Mouse (Mus musculus) heart, embryonic 11.5 days (tissue): ENCODE measurements around the gene 1700025G04Rik. TPM values are rescaled to one million over a fixed set of nuclear protein-coding genes. Genes with fewer than 3 reads are reported as not detected.

ENCODE experiments used
- ATAC-seq: fragments of 200-750 bp; cut with Nextera tagmentation; replicated peaks from 2 replicates; pipeline ENCODE4 v1.8.0; 2017; ENCODE audit warnings: moderate library complexity; ENCODE audit not compliant: insufficient number of reproducible peaks, low FRiP score, low TSS enrichment
- H3K27ac ChIP-seq: fragments of 300-500 bp; sonication (generic); 2 replicates; pipeline ENCODE4 v1.5.1; 2014; ENCODE audit warnings: mild to moderate bottlenecking, low read depth, low read length
- H3K27me3 ChIP-seq: fragments of 300-500 bp; sonication (generic); 2 replicates; pipeline ENCODE4 v1.6.1; 2014; ENCODE audit warnings: mild to moderate bottlenecking, low read length, mixed read lengths; ENCODE audit not compliant: control insufficient read depth, insufficient read depth
- H3K36me3 ChIP-seq: fragments of 300-500 bp; sonication (generic); 2 replicates; pipeline ENCODE4 v1.6.1; 2014; ENCODE audit warnings: mild to moderate bottlenecking, low read length, moderate library complexity, mixed read lengths; ENCODE audit not compliant: control insufficient read depth, insufficient read depth
- H3K4me1 ChIP-seq: fragments of 300-500 bp; sonication (generic); 2 replicates; pipeline ENCODE4 v1.6.1; 2014; ENCODE audit warnings: low read length; ENCODE audit not compliant: control insufficient read depth, insufficient read depth
- H3K4me2 ChIP-seq: fragments of 300-500 bp; sonication (generic); 2 replicates; pipeline ENCODE4 v1.6.1; 2014; ENCODE audit warnings: mild to moderate bottlenecking, moderate library complexity
- H3K4me3 ChIP-seq: fragments of 300-500 bp; sonication (generic); 2 replicates; pipeline ENCODE4 v1.5.1; 2014; ENCODE audit warnings: low read depth, low read length
- H3K9ac ChIP-seq: fragments of 300-500 bp; sonication (generic); 2 replicates; pipeline ENCODE4 v1.6.1; 2014; ENCODE audit warnings: mild to moderate bottlenecking, low read depth, low read length, moderate library complexity
- H3K9me3 ChIP-seq: fragments of 300-500 bp; sonication (generic); replicated peaks from 2 replicates; pipeline ENCODE4 v1.6.1; 2016; ENCODE audit warnings: low read length; ENCODE audit not compliant: control insufficient read depth
- WGBS: fragments of 180-500 bp; shearing (Covaris S2); extraction: QIAGEN DNeasy Blood & Tissue Kit; methylation state at CpG from one replicate; pipeline ENCODE4 v1.1.7; 2014; ENCODE audit not compliant: insufficient replicate concordance; 5-methylcytosine and 5-hydroxymethylcytosine counted together
- polyA plus RNA-seq: library from polyadenylated mRNA; unstranded; fragments of >200 nt; fragmentation: Nextera tagmentation; extraction: Ambion mirVana; gene quantifications from 2 replicates; pipeline ENCODE4 v1.2.1, GENCODE M21; 2014

1700025G04Rik gene
- polyA plus RNA-seq, 1 experiment from 2014 or later = 25.0 TPM

DNA sequence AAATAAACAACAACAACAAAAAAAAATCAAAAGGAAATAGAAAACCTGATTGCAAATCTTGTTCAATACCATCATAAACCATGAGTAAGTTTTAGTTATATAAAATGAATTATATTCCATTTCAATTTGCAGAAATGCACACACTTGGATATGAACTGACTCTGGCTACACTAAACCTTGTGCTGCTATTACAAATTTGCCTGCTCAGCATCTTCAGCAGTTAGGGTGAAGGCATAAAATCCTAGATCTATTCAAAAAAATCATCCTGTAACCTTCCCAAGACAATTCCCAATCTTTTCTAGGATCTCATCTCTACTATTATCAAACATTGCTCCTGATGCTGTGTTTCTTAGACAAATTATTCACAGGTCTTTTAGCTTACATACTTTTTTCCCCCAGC, 22.0 kb downstream of the 1700025G04Rik start:
- no peaks in the 10 kb centered on the region for H3K27me3 ChIP-seq
- H3K4me2 ChIP-seq = no peak overlapping the region
- H3K36me3 ChIP-seq = no peaks in the 10 kb centered on the region
- H3K4me1 ChIP-seq = 0 out of 2 replicates have a peak, but pooled peaks cover 5% of the 10 kb centered on the region
- H3K9ac ChIP-seq = no peak overlapping the region
- H3K27ac ChIP-seq = no peak overlapping the region
- H3K9me3 ChIP-seq = no peaks in the 10 kb centered on the region
- no peak overlapping the region for H3K4me3 ChIP-seq
- no peak for ATAC-seq

GRCm38 (mm10) chr1:152065527-152065926, 24.4 kb downstream of the 1700025G04Rik start:
- no peaks in the 10 kb centered on the region for H3K27me3 ChIP-seq
- WGBS = 93% methylated on average over 7 of the region's 7 CpGs
- no peak for ATAC-seq

DNA sequence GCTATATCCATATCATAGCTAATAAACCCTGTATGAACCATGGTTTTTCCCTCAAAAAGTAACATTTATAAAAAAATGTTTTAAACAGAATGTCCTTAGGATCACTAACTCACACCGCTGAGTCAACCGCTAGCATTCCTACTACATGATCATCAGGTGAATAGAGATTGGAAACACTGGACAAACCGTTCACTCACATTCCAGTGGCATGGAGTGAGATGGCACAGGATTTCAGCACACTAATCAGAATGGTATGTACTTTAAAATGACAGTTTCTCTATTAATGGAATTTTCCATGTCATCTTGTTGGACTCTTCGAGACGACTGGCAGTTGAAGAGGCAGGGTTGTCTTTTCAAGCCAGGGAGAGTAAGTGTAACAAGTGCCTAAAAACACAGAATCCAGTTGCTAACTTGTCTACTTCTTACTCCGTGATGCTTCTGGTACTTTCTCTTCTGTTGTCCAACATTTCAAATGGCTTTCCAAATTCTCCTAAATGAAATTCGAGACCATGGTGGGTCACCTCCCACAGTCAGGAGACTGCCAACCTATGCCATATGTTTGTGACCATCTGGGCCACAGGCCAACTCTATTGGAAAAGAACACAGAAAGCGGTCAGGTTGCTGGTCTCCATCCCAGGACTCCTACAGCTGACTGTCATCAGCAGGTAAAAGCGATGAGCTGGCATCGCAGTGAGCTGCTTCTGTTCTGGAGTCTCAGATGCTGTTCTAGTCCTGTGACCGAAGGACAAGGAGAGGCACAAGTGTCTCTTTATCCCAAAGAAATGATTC, 26.4 kb downstream of the 1700025G04Rik start:
- H3K9me3 ChIP-seq = no peaks in the 10 kb centered on the region
- H3K4me2 ChIP-seq = no peak overlapping the region
- no peaks in the 10 kb centered on the region for H3K27me3 ChIP-seq
- H3K36me3 ChIP-seq = no peaks in the 10 kb centered on the region
- no peak overlapping the region for H3K27ac ChIP-seq
- 81% methylated on average over 11 of the region's 11 CpGs for WGBS
- no peak overlapping the region for H3K4me3 ChIP-seq
- no peaks in the 10 kb centered on the region for H3K4me1 ChIP-seq
- H3K9ac ChIP-seq = no peak overlapping the region
- no peak for ATAC-seq

More at GRCm38 (mm10) chr1:152065527-152065926, 24.4 kb downstream of the 1700025G04Rik start:
- H3K4me2 ChIP-seq = no peak overlapping the region
- no peak overlapping the region for H3K9ac ChIP-seq
- H3K27ac ChIP-seq = no peak overlapping the region
- H3K9me3 ChIP-seq = no peaks in the 10 kb centered on the region
- no peaks in the 10 kb centered on the region for H3K36me3 ChIP-seq
- H3K4me3 ChIP-seq = no peak overlapping the region
- H3K4me1 ChIP-seq = 0 out of 2 replicates have a peak, but pooled peaks cover 4% of the 10 kb centered on the region

- Histone ChIP-seq H3K4me1 (no peaks in the 10 kb centered on the region), H3K27ac (no peak overlapping the region), H3K9ac (no peak overlapping the region), H3K4me2 (no peak overlapping the region), H3K4me3 (no peak overlapping the region), H3K9me3 (no peaks in the 10 kb centered on the region), H3K27me3 (no peaks in the 10 kb centered on the region), H3K36me3 (no peaks in the 10 kb centered on the region)
- ATAC-seq = no peak
- WGBS = 83% methylated on average over 12 of the region's 12 CpGs
Measured at GRCm38 (mm10) chr1:152061745-152062144, 28.2 kb downstream of the 1700025G04Rik start.

GRCm38 (mm10) chr1:152060265-152060664, 29.7 kb downstream of the 1700025G04Rik start:
- no peak overlapping the region for H3K4me3 ChIP-seq
- no peak overlapping the region for H3K9ac ChIP-seq
- H3K4me2 ChIP-seq = no peak overlapping the region
- no peaks in the 10 kb centered on the region for H3K4me1 ChIP-seq
- ATAC-seq = no peak
- H3K27ac ChIP-seq = no peak overlapping the region
- H3K36me3 ChIP-seq = no peaks in the 10 kb centered on the region
- no peaks in the 10 kb centered on the region for H3K9me3 ChIP-seq
- H3K27me3 ChIP-seq = no peaks in the 10 kb centered on the region
- WGBS = 80% methylated on average over 3 of the region's 3 CpGs

DNA sequence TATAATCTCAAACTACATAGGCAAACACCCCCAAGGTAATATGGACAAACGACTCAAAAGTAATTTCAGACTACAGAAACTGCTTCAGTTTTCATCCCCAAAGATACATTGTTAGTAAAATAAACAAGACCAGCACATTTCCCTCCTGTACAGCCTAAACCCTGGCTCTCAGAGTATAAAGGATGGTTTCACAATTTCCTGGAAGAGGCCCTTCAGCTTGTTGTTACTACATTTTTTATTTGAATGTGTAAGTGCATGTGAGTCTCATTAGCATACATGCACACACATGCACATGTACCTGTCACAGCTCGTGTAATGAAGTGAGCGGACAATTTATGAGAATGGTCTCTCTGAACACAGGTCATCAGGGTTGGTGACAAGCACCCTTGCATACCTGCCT, 31.1 kb downstream of the 1700025G04Rik start:
- 80% methylated on average over 3 of the region's 3 CpGs for WGBS
- no peak overlapping the region for H3K27ac ChIP-seq
- no peaks in the 10 kb centered on the region for H3K9me3 ChIP-seq
- no peak overlapping the region for H3K4me2 ChIP-seq
- H3K4me1 ChIP-seq = peaks cover 9% of the 10 kb centered on the region; the same call in 1 of the 2 replicates
- no peak overlapping the region for H3K9ac ChIP-seq
- no peaks in the 10 kb centered on the region for H3K27me3 ChIP-seq
- ATAC-seq = no peak
- H3K36me3 ChIP-seq = no peaks in the 10 kb centered on the region
- H3K4me3 ChIP-seq = no peak overlapping the region

- no peaks in the 10 kb centered on the region; the same call in 1 of the 2 replicates for H3K36me3 ChIP-seq
- peaks cover 36% of the 10 kb centered on the region for H3K4me1 ChIP-seq
- no peak overlapping the region for H3K27ac ChIP-seq
- no peak overlapping the region for H3K4me3 ChIP-seq
- H3K4me2 ChIP-seq = no peak overlapping the region
- ATAC-seq = no peak
- H3K9me3 ChIP-seq = no peaks in the 10 kb centered on the region
- H3K9ac ChIP-seq = no peak overlapping the region
- WGBS = 59% methylated on average over 5 of the region's 5 CpGs
- no peaks in the 10 kb centered on the region for H3K27me3 ChIP-seq
Measured at GRCm38 (mm10) chr1:152053112-152053511, 36.8 kb downstream of the 1700025G04Rik start.

GRCm38 (mm10) chr1:152051858-152052257, 38.1 kb downstream of the 1700025G04Rik start:
- Histone ChIP-seq H3K9ac (no peak overlapping the region), H3K9me3 (no peaks in the 10 kb centered on the region), H3K36me3 (no peaks in the 10 kb centered on the region; the same call in 1 of the 2 replicates), H3K4me2 (no peak overlapping the region), H3K4me3 (no peak overlapping the region), H3K27me3 (no peaks in the 10 kb centered on the region), H3K27ac (no peak overlapping the region), H3K4me1 (peaks cover 36% of the 10 kb centered on the region)
- 49% methylated on average over 9 of the region's 9 CpGs for WGBS
- ATAC-seq = no peak

- Histone ChIP-seq H3K36me3 (no peaks in the 10 kb centered on the region; the same call in 1 of the 2 replicates), H3K27me3 (no peaks in the 10 kb centered on the region), H3K9me3 (no peaks in the 10 kb centered on the region), H3K27ac (0 out of 2 replicates have a peak overlapping the region, but pooled peaks have one; percentile 18), H3K9ac (no peak overlapping the region), H3K4me2 (peak overlapping the region; percentile 31), H3K4me3 (no peak overlapping the region), H3K4me1 (peaks cover 34% of the 10 kb centered on the region)
- no peak for ATAC-seq
- 18% methylated on average over 7 of the region's 7 CpGs for WGBS
Measured at GRCm38 (mm10) chr1:152050037-152050436, 39.9 kb downstream of the 1700025G04Rik start.
